Mouse (Mus musculus): ENCODE measurements at regions not wholly inside any gene's neighbourhood (a gene's known extent, or its start where the extent isn't known, plus 50 kb on each side); places are given as distances from the start of the nearest gene placed in this dataset.

GRCm38 (mm10) chr17:9756196-9756595, 86.7 kb upstream of the Pabpc6 start:
- H3K4me3 ChIP-seq (replicated peaks; ENCODE audit: low read length): no peak overlapping the region
- no peaks in the 10 kb centered on the region for H3K9me3 ChIP-seq (ENCODE audit: low read length)
- 0 out of 2 replicates have a peak, but pooled peaks cover 4% of the 10 kb centered on the region for H3K4me1 ChIP-seq (replicated peaks; ENCODE audit: low read depth, low read length)
- TF ChIP-seq POU5F1 (IDR thresholded peaks at IDR 0.05; ENCODE audit: borderline replicate concordance, low read length) (no peak), NANOG (IDR thresholded peaks at IDR 0.05; ENCODE audit: borderline replicate concordance, low read length) (no peak), CTCF (conservative IDR thresholded peaks at IDR 0.05; ENCODE audit: low read length) (peak; percentile 59)
- no peaks in the 10 kb centered on the region for H3K27me3 ChIP-seq (ENCODE audit: insufficient read depth, low read length)
- H3K36me3 ChIP-seq (ENCODE audit: insufficient read depth, low read length): no peaks in the 10 kb centered on the region

DNA sequence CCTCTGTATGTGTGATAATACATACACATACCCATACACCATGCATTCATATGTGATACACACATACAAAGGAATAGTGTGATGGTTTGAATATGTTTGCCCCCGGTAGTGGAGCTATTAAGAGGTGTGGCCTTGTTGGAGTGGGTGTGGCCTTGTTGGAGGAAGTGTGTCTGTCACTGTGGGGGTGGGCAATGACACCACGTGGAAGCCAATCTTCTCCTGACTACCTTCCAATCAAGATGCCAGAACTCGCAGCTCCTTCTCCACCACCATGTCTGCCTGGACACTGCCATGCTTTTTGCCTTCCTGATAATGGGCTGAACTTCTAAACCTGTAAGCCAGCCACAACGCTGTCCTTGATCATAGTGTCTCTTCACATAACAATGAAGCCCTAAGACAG, 86.1 kb upstream of the Pabpc6 start:
- H3K27me3 ChIP-seq (ENCODE audit: insufficient read depth, low read length): no peaks in the 10 kb centered on the region
- 0 out of 2 replicates have a peak, but pooled peaks cover 4% of the 10 kb centered on the region for H3K4me1 ChIP-seq (replicated peaks; ENCODE audit: low read depth, low read length)
- H3K4me3 ChIP-seq (replicated peaks; ENCODE audit: low read length): no peak overlapping the region
- no peaks in the 10 kb centered on the region for H3K9me3 ChIP-seq (ENCODE audit: low read length)
- no peak for TF ChIP-seq NANOG (IDR thresholded peaks at IDR 0.05; ENCODE audit: borderline replicate concordance, low read length)
- no peak for TF ChIP-seq POU5F1 (IDR thresholded peaks at IDR 0.05; ENCODE audit: borderline replicate concordance, low read length)
- TF ChIP-seq CTCF (conservative IDR thresholded peaks at IDR 0.05; ENCODE audit: low read length): no peak
- H3K36me3 ChIP-seq (ENCODE audit: insufficient read depth, low read length): no peaks in the 10 kb centered on the region

DNA sequence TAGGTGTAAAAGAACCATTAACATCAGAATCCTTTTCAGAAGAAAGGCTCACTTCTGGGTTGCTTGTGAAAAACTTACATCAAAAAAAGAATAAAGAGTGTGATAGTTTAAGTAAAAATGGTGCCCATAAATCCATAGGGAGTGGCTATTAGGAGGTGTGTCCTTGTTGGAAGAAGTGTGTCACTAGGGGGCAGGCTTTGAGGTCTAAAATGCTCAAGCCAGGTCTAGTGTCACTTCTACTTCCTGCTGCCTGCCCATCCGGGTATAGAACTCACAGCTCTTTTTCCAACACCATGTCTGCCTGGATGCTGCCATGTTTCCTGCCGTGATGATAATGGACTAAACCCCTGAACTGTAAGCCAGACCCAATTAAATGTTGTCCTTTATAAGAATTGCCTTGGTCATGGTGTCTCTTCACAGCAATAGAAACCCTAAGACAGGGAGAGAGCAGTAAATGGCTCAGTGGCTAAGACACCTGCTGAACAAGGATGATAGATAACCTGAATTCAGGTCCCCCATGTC, 85.4 kb upstream of the Pabpc6 start:
- Histone ChIP-seq H3K36me3 (ENCODE audit: insufficient read depth, low read length) (no peaks in the 10 kb centered on the region), H3K4me3 (replicated peaks; ENCODE audit: low read length) (no peak overlapping the region), H3K27me3 (ENCODE audit: insufficient read depth, low read length) (no peaks in the 10 kb centered on the region), H3K9me3 (ENCODE audit: low read length) (no peaks in the 10 kb centered on the region), H3K4me1 (replicated peaks; ENCODE audit: low read depth, low read length) (0 out of 2 replicates have a peak, but pooled peaks cover 4% of the 10 kb centered on the region)
- no peak for TF ChIP-seq NANOG (IDR thresholded peaks at IDR 0.05; ENCODE audit: borderline replicate concordance, low read length)
- no peak for TF ChIP-seq CTCF (conservative IDR thresholded peaks at IDR 0.05; ENCODE audit: low read length)
- TF ChIP-seq POU5F1 (IDR thresholded peaks at IDR 0.05; ENCODE audit: borderline replicate concordance, low read length): no peak

- Histone ChIP-seq H3K4me3 (replicated peaks; ENCODE audit: low read length) (no peak overlapping the region), H3K9me3 (ENCODE audit: low read length) (no peaks in the 10 kb centered on the region), H3K36me3 (ENCODE audit: insufficient read depth, low read length) (no peaks in the 10 kb centered on the region), H3K4me1 (replicated peaks; ENCODE audit: low read depth, low read length) (no peaks in the 10 kb centered on the region), H3K27me3 (ENCODE audit: insufficient read depth, low read length) (no peaks in the 10 kb centered on the region)
- TF ChIP-seq CTCF (conservative IDR thresholded peaks at IDR 0.05; ENCODE audit: low read length): no peak
- TF ChIP-seq POU5F1 (IDR thresholded peaks at IDR 0.05; ENCODE audit: borderline replicate concordance, low read length): no peak
- no peak for TF ChIP-seq NANOG (IDR thresholded peaks at IDR 0.05; ENCODE audit: borderline replicate concordance, low read length)
These were observed 83.3 kb upstream of the Pabpc6 start for GRCm38 (mm10) chr17:9752848-9753247.

GRCm38 (mm10) chr17:9751348-9752170, 82.0 kb upstream of the Pabpc6 start:
- Histone ChIP-seq H3K4me1 (replicated peaks; ENCODE audit: low read depth, low read length) (no peaks in the 10 kb centered on the region), H3K4me3 (replicated peaks; ENCODE audit: low read length) (no peak overlapping the region), H3K36me3 (ENCODE audit: insufficient read depth, low read length) (no peaks in the 10 kb centered on the region), H3K27me3 (ENCODE audit: insufficient read depth, low read length) (no peaks in the 10 kb centered on the region), H3K9me3 (ENCODE audit: low read length) (no peaks in the 10 kb centered on the region)
- TF ChIP-seq CTCF (conservative IDR thresholded peaks at IDR 0.05; ENCODE audit: low read length): no peak
- TF ChIP-seq POU5F1 (IDR thresholded peaks at IDR 0.05; ENCODE audit: borderline replicate concordance, low read length): no peak
- no peak for TF ChIP-seq NANOG (IDR thresholded peaks at IDR 0.05; ENCODE audit: borderline replicate concordance, low read length)

- H3K27me3 ChIP-seq (ENCODE audit: insufficient read depth, low read length): no peaks in the 10 kb centered on the region
- H3K4me1 ChIP-seq (replicated peaks; ENCODE audit: low read depth, low read length): no peaks in the 10 kb centered on the region
- TF ChIP-seq NANOG (IDR thresholded peaks at IDR 0.05; ENCODE audit: borderline replicate concordance, low read length) (no peak), POU5F1 (IDR thresholded peaks at IDR 0.05; ENCODE audit: borderline replicate concordance, low read length) (no peak), CTCF (conservative IDR thresholded peaks at IDR 0.05; ENCODE audit: low read length) (no peak)
- no peaks in the 10 kb centered on the region for H3K9me3 ChIP-seq (ENCODE audit: low read length)
- H3K36me3 ChIP-seq (ENCODE audit: insufficient read depth, low read length): no peaks in the 10 kb centered on the region
- H3K4me3 ChIP-seq (replicated peaks; ENCODE audit: low read length): no peak overlapping the region
These were observed 80.5 kb upstream of the Pabpc6 start for GRCm38 (mm10) chr17:9750046-9750445.

GRCm38 (mm10) chr17:9749301-9749700, 79.8 kb upstream of the Pabpc6 start:
- H3K4me1 ChIP-seq (replicated peaks; ENCODE audit: low read depth, low read length): no peaks in the 10 kb centered on the region
- H3K36me3 ChIP-seq (ENCODE audit: insufficient read depth, low read length): no peaks in the 10 kb centered on the region
- no peaks in the 10 kb centered on the region for H3K27me3 ChIP-seq (ENCODE audit: insufficient read depth, low read length)
- H3K9me3 ChIP-seq (ENCODE audit: low read length): no peaks in the 10 kb centered on the region
- TF ChIP-seq NANOG (IDR thresholded peaks at IDR 0.05; ENCODE audit: borderline replicate concordance, low read length): no peak
- TF ChIP-seq POU5F1 (IDR thresholded peaks at IDR 0.05; ENCODE audit: borderline replicate concordance, low read length): no peak
- no peak for TF ChIP-seq CTCF (conservative IDR thresholded peaks at IDR 0.05; ENCODE audit: low read length)
- H3K4me3 ChIP-seq (replicated peaks; ENCODE audit: low read length): no peak overlapping the region

GRCm38 (mm10) chr17:9747893-9748292, 78.4 kb upstream of the Pabpc6 start:
- Histone ChIP-seq H3K4me3 (replicated peaks; ENCODE audit: low read length) (no peak overlapping the region), H3K36me3 (ENCODE audit: insufficient read depth, low read length) (no peaks in the 10 kb centered on the region), H3K9me3 (ENCODE audit: low read length) (no peaks in the 10 kb centered on the region), H3K27me3 (ENCODE audit: insufficient read depth, low read length) (no peaks in the 10 kb centered on the region), H3K4me1 (replicated peaks; ENCODE audit: low read depth, low read length) (no peaks in the 10 kb centered on the region)
- no peak for TF ChIP-seq NANOG (IDR thresholded peaks at IDR 0.05; ENCODE audit: borderline replicate concordance, low read length)
- TF ChIP-seq POU5F1 (IDR thresholded peaks at IDR 0.05; ENCODE audit: borderline replicate concordance, low read length): no peak
- no peak for TF ChIP-seq CTCF (conservative IDR thresholded peaks at IDR 0.05; ENCODE audit: low read length)
